Mouse (Mus musculus) ovary, adult 10 weeks (tissue): ENCODE results near the gene Tnrc6b. TPM values are rescaled to one million over a fixed set of nuclear protein-coding genes. Genes with fewer than 3 reads are reported as not detected.

Experiments
- polyA plus RNA-seq: library from polyadenylated mRNA; stranded (reverse); fragments of 350-450 nt; fragmentation: Illumina TruSeq; extraction: RNeasy Lipid Tissue Mini Kit (QIAGEN cat#74804); gene quantifications from one replicate; pipeline ENCODE4 v1.2.3, GENCODE M21; 2014

Gene Tnrc6b
- polyA plus RNA-seq, result 37.9 TPM

GRCm38 (mm10) chr15:80710608-80711363 is at the start of gene Tnrc6b:
Gene Tnrc6b, plus strand, starts transcription at chr15:80711313.

GRCm38 (mm10) chr15:80671295-80672252 is 39.5 kb upstream of the Tnrc6b start, which contains the start of gene Fam83f:
Gene Fam83f, plus strand, starts transcription at chr15:80671847.

GRCm38 (mm10) chr15:80948145-80949135 is 237.3 kb downstream of the Tnrc6b start, which contains the start of gene Adsl:
Gene Adsl, plus strand, starts transcription at chr15:80948490.

GRCm38 (mm10) chr15:80977620-80978334 is 266.7 kb downstream of the Tnrc6b start, which contains the start of gene Sgsm3:
Gene Sgsm3, plus strand, starts transcription at chr15:80977765.

Other genes starting within 250 kb of the Tnrc6b start
- not detected for gene Enthd1, start 146.2 kb upstream of the Tnrc6b start, polyA plus RNA-seq
- gene Grap2, start 138.7 kb upstream of the Tnrc6b start, polyA plus RNA-seq, result 0.43 TPM
- gene Fam83f, start 39.5 kb upstream of the Tnrc6b start, polyA plus RNA-seq, result 0.23 TPM
- gene Adsl, start 237.2 kb downstream of the Tnrc6b start, polyA plus RNA-seq, result 5.3 TPM